Mouse (Mus musculus) lung, adult 2 months (tissue): ENCODE results near the gene Gm28897. TPM values are rescaled to one million over a fixed set of nuclear protein-coding genes. Genes with fewer than 3 reads are reported as not detected.
"Not testable (repeated sequence)": the region's sequence is repeated elsewhere in the genome, so short reads cannot be mapped to it uniquely, and the experiment has no call there.

Experiments
- DNase-seq: peaks from one replicate; pipeline ENCODE4 v3.0.0; 2022
- H3K4me1 ChIP-seq: fragments of 200-500 bp; 2 replicates; pipeline ENCODE4 v1.6.1; 2011; ENCODE audit warnings: low read length; ENCODE audit not compliant: control insufficient read depth, insufficient read depth
- H3K4me3 ChIP-seq: fragments of 200-500 bp; replicated peaks from 2 replicates; pipeline ENCODE3; 2011; ENCODE audit warnings: low read depth, mild to moderate bottlenecking, control low read depth, low read length; ENCODE audit errors: extremely low read depth
- WGBS: fragments of 180-500 bp; shearing (Covaris S2); methylation state at CpG from one replicate; pipeline ENCODE4 v1.1.7; 2018; 5-methylcytosine and 5-hydroxymethylcytosine counted together
- polyA plus RNA-seq: library from polyadenylated mRNA; depleted of rRNA; stranded (reverse); fragments of >200 nt; gene quantifications from 2 replicates; pipeline ENCODE4 v1.2.3, GENCODE M21; 2012; rRNA removed

Gm28897 gene
- not detected in 2 replicates for polyA plus RNA-seq

DNA sequence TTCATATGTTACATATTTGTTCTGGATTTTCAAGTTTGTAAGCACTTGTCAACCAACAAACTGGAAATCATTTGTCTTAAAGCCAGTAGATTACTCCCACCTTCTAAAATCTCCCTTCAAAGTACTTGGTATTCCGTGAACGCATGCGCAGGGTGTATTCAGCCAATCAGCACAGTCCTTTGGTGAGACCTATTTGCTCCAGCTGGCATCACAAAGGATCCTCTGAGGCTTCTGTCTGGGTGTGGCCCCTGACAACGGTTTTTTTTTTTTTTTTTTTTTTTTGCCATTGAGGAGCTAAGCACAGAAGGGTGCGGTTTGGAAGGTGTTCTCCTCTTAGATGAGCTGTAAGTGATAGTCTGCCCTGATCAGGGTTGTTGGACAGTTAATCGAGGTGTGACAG lies at the start of gene Gm28897:
Gene Gm28897 (plus strand): TSS at position 301 of the 400 bp plus-strand sequence.
- WGBS: no CpG with 5 or more reads among the region's 6 CpGs

More for the DNA sequence above, at the start of gene Gm28897:
- H3K4me3 ChIP-seq, DNase-seq, H3K4me1 ChIP-seq: not testable (repeated sequence)
